Mouse (Mus musculus): ENCODE results near the gene Rab11fip4.

GRCm38 (mm10) chr11:79617991-79618390, 27.0 kb downstream of the Rab11fip4 start:
- TF ChIP-seq POLR2A (IDR thresholded peaks at IDR 0.05; ENCODE audit: low read depth, low read length) (no peak), CTCF (IDR thresholded peaks at IDR 0.05; ENCODE audit: borderline replicate concordance, insufficient read depth, low read length) (no peak)

Measured in embryonic fibroblast, embryonic 13.5 days (primary cell).